Mouse (Mus musculus) heart, postnatal 14 days (tissue): ENCODE measurements around the gene Bin2. TPM values are rescaled to one million over a fixed set of nuclear protein-coding genes. Genes with fewer than 3 reads are reported as not detected.

Source experiments
- DNase-seq, 2 experiments: peaks; one replicate each; pipeline ENCODE4 v3.0.0; 2021 to 2022
- intact Hi-C: fragments of 180-260 bp; cut with DNase I; formaldehyde crosslinking; loops from one replicate; pipeline ENCODE4 v1.15.1; 2025
- total RNA-seq, 2 experiments: library from RNA; stranded (reverse); gene quantifications; 2 replicates each; pipeline ENCODE4 v1.2.3; 2021

Gene Bin2
- total RNA-seq, 2 experiments from 2014 or later, result 1.8 to 3.9 TPM

DNA sequence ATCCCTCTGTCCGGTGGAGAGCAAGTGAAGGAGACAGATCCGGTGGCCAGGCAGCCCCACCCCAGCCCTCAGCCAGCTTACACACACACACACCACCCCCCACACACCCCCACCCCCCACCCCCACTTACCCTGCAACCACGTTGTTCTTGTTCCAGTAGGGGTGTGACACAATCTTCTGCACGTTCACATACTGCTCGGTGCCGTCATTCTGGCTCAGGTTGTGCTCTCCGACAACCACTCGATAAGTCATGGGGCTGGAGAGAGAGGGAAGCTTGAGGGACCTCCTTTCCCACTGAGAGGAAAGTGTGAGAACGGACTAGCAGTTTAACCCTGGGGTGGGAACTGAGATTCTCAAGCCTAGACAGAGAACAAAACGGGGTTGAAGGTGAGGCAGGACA is 15.1 kb upstream of the Bin2 start:
- intact Hi-C loops, result loop anchor here (5.0 to 10.0 kb wide), 3 partner anchors 47 to 217 kb away; partner anchors contain the start of genes Letmd1 and Smagp
- DNase-seq, result no peak

GRCm38 (mm10) chr15:100683041-100683440 is 13.7 kb upstream of the Bin2 start:
- intact Hi-C loops, result loop anchor here (2.0 to 10.0 kb wide), 4 partner anchors 46 to 216 kb away; partner anchors contain the start of genes Letmd1 and Smagp
- peak; percentile 79 to 89 for DNase-seq

GRCm38 (mm10) chr15:100681770-100682169 is 12.4 kb upstream of the Bin2 start:
- DNase-seq, result no peak
- intact Hi-C loops, result loop anchor here (2.0 to 10.0 kb wide), 4 partner anchors 44 to 214 kb away; partner anchors contain the start of genes Letmd1 and Smagp

- intact Hi-C loops, result loop anchor here (5.0 to 10.0 kb wide), 3 partner anchors 43 to 213 kb away; partner anchors contain the start of genes Letmd1 and Smagp
- DNase-seq, result no peak
Measured at GRCm38 (mm10) chr15:100680381-100680780, 11.0 kb upstream of the Bin2 start.

GRCm38 (mm10) chr15:100679005-100679404 is 9.7 kb upstream of the Bin2 start:
- no peak for DNase-seq
- intact Hi-C loops, result no loop called here

- DNase-seq, result no peak
- intact Hi-C loops, result no loop called here
Measured at GRCm38 (mm10) chr15:100678581-100678980, 9.2 kb upstream of the Bin2 start.

DNA sequence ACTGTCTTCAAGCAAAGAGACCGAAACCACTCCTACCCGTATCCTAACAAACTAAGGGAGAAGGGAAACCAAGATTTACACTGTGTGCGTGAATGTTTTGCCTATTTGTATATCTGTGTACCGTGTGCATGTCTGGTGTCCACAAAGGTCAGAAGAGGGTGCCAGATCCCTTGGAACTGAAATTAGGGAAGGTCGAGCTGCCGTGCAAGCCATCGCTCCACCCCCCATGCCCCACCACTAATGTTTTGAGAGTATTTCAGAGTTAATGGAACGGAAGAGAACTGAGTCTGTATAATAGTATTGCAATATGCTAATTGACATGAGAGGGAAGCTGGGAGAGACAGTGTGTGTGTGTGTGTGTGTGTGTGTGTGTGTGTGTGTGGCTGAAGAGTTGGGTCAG is 8.3 kb upstream of the Bin2 start:
- intact Hi-C loops, result no loop called here
- no peak for DNase-seq

GRCm38 (mm10) chr15:100676521-100676920 is 7.2 kb upstream of the Bin2 start:
- no peak for DNase-seq
- intact Hi-C loops, result no loop called here

GRCm38 (mm10) chr15:100675486-100675885 is 6.1 kb upstream of the Bin2 start:
- intact Hi-C loops, result no loop called here

DNA sequence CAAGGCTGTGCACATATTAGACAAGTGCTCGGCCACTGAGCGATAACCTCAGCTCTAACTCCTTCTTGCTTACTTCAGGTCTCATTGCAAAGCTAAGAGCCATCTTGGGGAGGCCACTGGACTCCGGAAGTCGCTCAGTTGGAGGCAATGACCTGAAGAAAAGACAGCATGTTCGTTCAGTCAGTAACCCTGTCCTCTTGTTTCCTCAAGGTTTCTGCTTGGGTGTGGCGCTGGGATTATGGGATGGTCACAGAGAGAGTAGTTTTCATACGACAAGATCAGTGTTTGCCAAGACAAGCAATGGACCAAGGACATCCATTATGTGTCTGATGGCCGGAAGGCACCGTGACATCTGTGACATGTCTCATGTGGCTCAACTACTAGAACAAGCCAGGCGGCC is 5.2 kb upstream of the Bin2 start:
- DNase-seq, result no peak
- intact Hi-C loops, result no loop called here

More at GRCm38 (mm10) chr15:100675486-100675885, 6.1 kb upstream of the Bin2 start:
- no peak for DNase-seq

DNA sequence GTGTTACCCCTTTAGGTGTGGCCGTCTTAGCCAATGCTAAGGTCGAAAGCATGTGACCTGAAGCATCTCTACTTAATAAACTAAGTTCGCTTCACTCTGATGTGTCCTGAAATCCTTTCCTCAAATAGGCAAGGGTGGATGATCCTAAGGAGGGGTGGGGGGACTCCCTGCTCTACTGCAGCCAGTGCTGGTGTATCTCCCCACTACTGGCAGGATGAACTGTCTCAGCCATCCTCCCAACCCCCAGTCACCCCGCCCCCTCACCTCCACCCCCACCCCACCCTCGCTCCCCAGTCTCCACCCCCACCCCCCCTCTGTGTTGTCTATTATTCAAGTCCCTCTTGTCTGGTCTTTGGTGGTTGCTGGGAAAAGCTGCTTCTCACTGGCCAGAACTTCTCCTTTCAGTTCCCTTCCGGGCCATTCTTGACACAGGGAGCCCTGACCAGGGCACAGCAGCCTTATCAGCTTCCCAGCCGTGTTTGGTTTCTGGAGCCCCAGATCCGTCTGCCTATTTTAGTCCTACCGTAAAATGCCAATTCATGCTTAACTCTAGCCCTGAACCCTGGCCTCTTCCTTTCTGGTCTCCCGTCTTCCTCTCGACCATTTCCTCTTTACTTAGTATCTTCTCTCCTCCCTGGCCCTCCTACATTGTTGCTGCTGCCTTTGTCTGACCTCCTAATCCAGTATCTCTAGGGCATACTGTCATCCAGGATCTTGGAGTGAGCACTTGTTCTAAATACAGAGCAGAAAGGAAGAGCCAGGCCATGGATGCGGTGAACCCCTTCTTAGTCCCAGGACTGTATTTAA is 4.4 kb upstream of the Bin2 start:
- no peak for DNase-seq
- intact Hi-C loops, result no loop called here

DNA sequence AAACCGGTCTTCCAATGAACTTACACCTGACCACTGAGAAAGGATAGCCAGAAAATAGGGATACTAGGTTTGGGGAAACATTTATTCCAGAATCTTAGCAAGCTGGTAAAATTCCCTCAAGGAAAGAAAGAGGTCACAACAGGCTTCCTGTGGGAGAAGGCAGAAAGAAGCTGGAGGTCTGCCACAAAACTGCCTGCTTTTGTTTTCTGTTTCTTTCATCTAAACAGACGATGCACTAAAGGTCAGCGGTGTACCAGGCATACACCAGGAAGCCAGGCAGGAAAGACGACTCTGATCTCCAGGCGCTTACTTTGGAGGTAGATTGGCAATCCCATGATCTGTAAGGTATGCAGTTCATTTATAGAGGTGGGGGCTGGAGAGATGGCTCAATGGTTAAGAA is 1.5 kb upstream of the Bin2 start:
- intact Hi-C loops, result no loop called here
- no peak for DNase-seq

DNA sequence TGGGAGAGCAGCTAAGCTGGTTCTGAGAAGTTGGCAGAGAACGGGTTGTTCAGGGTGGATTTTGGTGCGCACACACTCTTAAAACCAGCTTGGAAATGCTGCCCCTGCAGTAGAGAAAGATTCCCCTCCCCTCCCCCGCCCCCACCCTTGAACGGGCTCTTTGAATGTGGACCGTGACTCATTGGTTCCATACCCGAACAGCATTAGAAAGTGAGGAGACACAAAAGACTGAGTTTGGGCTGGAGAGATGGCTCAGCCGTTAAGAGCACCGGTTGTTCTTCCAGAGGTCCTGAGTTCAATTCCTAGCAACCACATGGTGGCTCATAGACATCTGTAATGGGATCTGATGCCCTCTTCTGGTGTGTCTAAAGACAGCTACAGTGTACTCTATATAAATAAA is 651 bp upstream of the Bin2 start:
- no peak for DNase-seq
- intact Hi-C loops, result no loop called here

- DNase-seq, result no peak
- intact Hi-C loops, result no loop called here
Measured at GRCm38 (mm10) chr15:100667871-100668545, 1.3 kb downstream of the Bin2 start.

- no peak for DNase-seq
- intact Hi-C loops, result no loop called here
Measured at GRCm38 (mm10) chr15:100667420-100667819, 1.9 kb downstream of the Bin2 start.

- no peak for DNase-seq
- intact Hi-C loops, result no loop called here
Measured at GRCm38 (mm10) chr15:100666851-100667250, 2.5 kb downstream of the Bin2 start.

- intact Hi-C loops, result no loop called here
- peak; percentile 17 to 37 for DNase-seq
Measured at GRCm38 (mm10) chr15:100666219-100666696, 3.1 kb downstream of the Bin2 start.

DNA sequence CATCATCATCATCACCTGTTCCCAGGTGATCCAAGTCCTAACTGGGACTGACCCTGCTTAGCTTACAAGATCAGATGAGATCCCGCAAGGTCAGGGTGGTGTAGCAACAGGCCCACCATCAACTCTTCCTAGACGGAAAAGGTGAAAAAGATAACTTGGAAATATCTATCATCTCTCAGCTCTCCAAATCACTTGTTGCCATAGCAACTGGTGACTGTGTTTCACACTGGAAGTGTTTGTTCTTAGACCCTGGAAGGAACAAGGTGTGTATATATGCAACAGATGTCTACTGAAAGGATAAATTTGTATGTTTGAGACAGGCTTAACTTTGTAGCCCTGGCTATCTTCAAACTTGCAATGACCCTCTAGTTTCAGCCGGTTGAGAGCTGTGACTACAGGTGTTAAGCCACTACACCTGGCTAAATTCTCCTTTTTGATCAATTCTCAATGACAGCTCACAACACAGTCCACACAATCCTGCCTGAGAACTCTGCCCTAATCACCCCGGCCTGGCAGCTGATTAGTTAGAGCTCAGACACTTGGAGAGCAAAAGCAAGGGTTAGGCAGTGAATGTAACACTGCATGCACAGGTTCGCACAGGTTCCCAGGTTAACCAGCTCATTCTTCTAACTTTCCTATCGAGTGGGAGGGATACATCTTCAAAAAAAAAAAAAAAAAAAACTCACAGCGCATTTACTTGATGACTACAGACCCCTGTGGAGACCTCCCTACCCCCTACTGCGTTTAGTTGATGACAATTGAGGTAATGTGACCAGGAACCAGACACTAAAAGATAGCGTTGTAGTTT is 3.7 kb downstream of the Bin2 start:
- no peak for DNase-seq
- intact Hi-C loops, result no loop called here

DNA sequence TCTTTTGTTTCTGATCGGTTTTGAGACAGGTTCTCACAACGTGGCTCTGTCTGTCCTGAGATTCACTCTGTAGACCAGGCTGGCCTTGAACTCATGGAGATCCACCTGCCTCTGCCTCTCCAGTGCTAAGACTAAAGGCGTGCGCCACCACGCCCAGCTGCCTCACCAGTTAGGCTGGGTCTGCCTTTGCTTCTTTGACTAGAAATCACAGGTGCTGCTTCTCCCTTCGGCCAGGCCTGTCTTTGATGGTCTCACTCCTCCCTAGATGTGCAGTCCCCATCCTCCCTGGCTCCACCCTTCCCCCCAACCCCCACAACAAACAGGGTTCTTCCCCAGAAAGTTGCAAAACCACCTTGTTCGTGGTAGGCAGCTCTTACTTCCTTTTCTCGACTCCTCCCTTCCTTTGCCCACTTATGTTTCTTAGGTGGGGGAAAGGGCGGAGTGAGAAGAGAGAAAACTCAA is 4.5 kb downstream of the Bin2 start:
- DNase-seq, result no peak
- intact Hi-C loops, result no loop called here

GRCm38 (mm10) chr15:100660805-100661204 is 8.5 kb downstream of the Bin2 start:
- intact Hi-C loops, result no loop called here
- DNase-seq, result no peak
